Mouse (Mus musculus): ENCODE measurements around the gene Slc16a11. TPM values are rescaled to one million over a fixed set of nuclear protein-coding genes. Genes with fewer than 3 reads are reported as not detected.

The Slc16a11 gene
- polyA plus RNA-seq, 1 experiment from 2014 or later: 1.3 TPM

- peaks cover 17% of the 10 kb centered on the region for H3K36me3 ChIP-seq
- peak overlapping the region; percentile 91 for H3K27ac ChIP-seq (replicated peaks)
- H3K27me3 ChIP-seq (ENCODE audit: low read depth, poor library complexity, severe bottlenecking): peaks cover 64% of the 10 kb centered on the region
- WGBS: under 1% methylated on average over 24 of the region's 24 CpGs
- no peak for DNase-seq (ENCODE audit: low spot score)
- H3K4me1 ChIP-seq: peaks cover 49% of the 10 kb centered on the region
- peak overlapping the region; percentile 73 for H3K4me3 ChIP-seq
- H3K9me3 ChIP-seq (replicated peaks): no peaks in the 10 kb centered on the region
Measured at GRCm38 (mm10) chr11:70220323-70220722, 7.8 kb downstream of the Slc16a11 start.

DNA sequence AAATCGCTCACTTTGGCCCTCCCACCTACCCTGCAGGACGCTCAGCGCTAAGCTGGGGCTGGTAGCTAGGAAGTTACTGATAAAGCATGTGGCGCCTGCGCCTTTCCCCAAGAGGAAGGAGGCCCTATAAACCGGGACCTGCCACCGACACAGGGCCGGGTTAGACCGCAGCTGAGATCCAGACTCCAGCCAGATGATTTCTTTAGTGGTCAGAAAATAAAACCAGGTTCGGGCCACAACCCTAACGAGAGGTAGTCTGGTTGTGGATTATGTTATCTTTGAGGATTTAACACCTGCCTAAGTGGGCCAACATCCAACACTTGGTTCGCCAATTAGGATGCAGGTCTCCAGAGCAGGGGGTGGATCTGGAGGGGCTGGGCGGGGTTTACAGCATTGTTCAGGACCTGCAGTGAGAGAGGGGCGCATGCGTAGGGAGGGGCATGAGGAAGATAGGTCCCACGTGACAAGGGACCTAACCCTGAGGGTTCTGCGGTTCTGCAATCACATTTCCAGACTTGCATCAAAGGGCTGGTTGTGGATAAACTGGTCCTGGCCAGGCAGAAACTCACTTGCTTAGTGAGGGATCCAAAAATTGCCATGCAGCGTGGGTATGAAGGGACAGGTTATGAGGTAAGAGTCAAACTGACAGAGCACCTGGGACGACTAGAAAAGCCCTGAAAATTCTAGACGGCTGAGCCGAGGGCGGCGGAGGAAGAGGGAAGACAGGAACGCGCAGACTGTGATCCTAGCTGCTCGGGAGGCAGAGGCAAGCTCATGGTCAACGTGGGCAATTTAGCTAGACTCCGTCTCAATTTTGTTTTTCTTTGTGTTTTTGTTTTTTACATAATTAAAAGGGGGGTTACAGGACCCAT is 8.4 kb downstream of the Slc16a11 start, which contains the start of gene Slc16a13:
Slc16a13 (minus strand) TSS at position 334 of the 872 bp plus-strand sequence.
- H3K27me3 ChIP-seq (ENCODE audit: low read depth, poor library complexity, severe bottlenecking): peaks cover 64% of the 10 kb centered on the region

DNA sequence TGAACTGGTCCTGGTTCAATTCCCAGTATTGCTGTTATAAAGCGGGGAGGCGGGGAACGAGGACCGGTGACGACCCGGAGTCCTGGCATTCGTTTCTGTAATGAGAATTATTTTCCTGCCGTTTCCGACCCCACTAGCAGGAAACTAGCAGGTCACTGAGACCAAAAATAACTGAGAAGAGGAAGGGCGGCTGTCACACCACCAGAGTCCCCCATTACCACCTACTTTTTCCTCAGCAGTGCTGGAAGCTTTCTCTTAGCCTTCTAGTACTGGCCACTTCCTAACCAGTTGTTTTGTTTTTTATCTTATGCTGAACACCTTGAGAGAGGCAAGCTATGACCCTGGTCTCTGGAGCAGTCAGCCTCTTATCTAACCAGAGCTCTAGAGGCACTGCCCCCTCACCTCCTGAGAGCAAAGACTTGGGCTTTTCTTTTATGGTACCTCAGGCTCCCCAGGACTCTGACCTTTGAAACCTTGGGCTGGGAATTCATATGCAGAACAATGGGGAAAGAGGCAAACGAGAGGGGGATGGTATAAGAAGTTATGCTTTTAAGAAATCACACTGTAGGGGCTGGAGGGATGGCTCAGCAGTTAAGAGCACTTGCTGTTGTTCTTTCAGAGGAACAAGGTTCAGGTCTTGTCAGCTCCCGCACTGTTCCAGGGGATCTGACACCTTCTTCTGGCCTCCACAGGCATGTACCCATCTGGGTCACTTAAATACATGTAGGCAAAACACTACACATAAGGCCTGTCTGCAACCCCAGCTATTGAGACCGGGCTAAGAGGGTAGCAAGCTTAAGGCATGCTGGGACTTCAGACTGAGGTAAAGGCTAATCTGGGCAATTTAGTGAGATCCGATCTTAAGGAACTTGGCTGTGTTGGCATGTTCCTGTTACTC is 9.3 kb downstream of the Slc16a11 start:
- Histone ChIP-seq H3K4me1 (peaks cover 56% of the 10 kb centered on the region), H3K36me3 (peaks cover 16% of the 10 kb centered on the region), H3K27me3 (ENCODE audit: low read depth, poor library complexity, severe bottlenecking) (peaks cover 64% of the 10 kb centered on the region), H3K9me3 (replicated peaks) (no peaks in the 10 kb centered on the region), H3K27ac (replicated peaks) (peak overlapping the region; percentile 91), H3K4me3 (peak overlapping the region; percentile 73)
- no peak for DNase-seq (ENCODE audit: low spot score)
- WGBS: 12% methylated on average over 14 of the region's 14 CpGs

More for the DNA sequence above, 8.4 kb downstream of the Slc16a11 start, which contains the start of gene Slc16a13:
- Histone ChIP-seq H3K9me3 (replicated peaks) (no peaks in the 10 kb centered on the region), H3K36me3 (peaks cover 17% of the 10 kb centered on the region), H3K27ac (replicated peaks) (peak within 1 kb of the TSS; percentile 91), H3K4me1 (peaks cover 47% of the 10 kb centered on the region), H3K4me3 (peak within 1 kb of the TSS; percentile 73)
- DNase-seq (ENCODE audit: low spot score): peak; percentile 95
- WGBS: under 1% methylated on average over 28 of the region's 28 CpGs

GRCm38 (mm10) chr11:70223724-70224123 is 11.2 kb downstream of the Slc16a11 start:
- WGBS: 85% methylated on average over 9 of the region's 9 CpGs
- Histone ChIP-seq H3K4me1 (peaks cover 63% of the 10 kb centered on the region), H3K4me3 (no peak overlapping the region), H3K27ac (replicated peaks) (no peak overlapping the region), H3K9me3 (replicated peaks) (no peaks in the 10 kb centered on the region), H3K36me3 (peaks cover 3% of the 10 kb centered on the region; the same call in 1 of the 2 replicates), H3K27me3 (ENCODE audit: low read depth, poor library complexity, severe bottlenecking) (peaks cover 72% of the 10 kb centered on the region)
- no peak for DNase-seq (ENCODE audit: low spot score)

- peaks cover 89% of the 10 kb centered on the region for H3K27me3 ChIP-seq (ENCODE audit: low read depth, poor library complexity, severe bottlenecking)
- no peak for DNase-seq (ENCODE audit: low spot score)
- no peak overlapping the region; the same call in none of the 2 replicates for H3K27ac ChIP-seq (replicated peaks)
- no peaks in the 10 kb centered on the region for H3K36me3 ChIP-seq
- H3K4me3 ChIP-seq: peak overlapping the region; percentile 39
- WGBS: 18% methylated on average over 27 of the region's 27 CpGs
- H3K4me1 ChIP-seq: peaks cover 60% of the 10 kb centered on the region
- no peaks in the 10 kb centered on the region for H3K9me3 ChIP-seq (replicated peaks)
Measured at GRCm38 (mm10) chr11:70225798-70226601, 13.4 kb downstream of the Slc16a11 start.

DNA sequence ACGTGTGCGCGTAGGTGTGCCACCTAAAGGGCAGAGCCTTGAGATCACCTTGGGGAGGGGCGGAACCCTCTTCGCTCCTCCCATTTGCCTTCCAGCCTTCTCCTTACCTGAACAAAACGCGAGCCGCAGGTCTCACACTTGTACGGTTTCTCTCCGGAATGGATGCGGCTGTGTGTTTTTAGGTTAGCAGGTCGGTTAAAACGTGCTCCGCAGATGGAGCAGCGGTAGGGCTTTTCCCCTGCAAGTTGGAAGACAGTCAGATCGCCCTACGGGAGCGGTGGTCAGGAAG is 14.0 kb downstream of the Slc16a11 start:
- H3K4me1 ChIP-seq: peaks cover 55% of the 10 kb centered on the region
- no peak for DNase-seq (ENCODE audit: low spot score)
- H3K27me3 ChIP-seq (ENCODE audit: low read depth, poor library complexity, severe bottlenecking): peaks cover 94% of the 10 kb centered on the region
- H3K36me3 ChIP-seq: no peaks in the 10 kb centered on the region
- H3K9me3 ChIP-seq (replicated peaks): no peaks in the 10 kb centered on the region
- H3K4me3 ChIP-seq: peak overlapping the region; percentile 39
- no peak overlapping the region; the same call in none of the 2 replicates for H3K27ac ChIP-seq (replicated peaks)
- 8% methylated on average over 18 of the region's 18 CpGs for WGBS

- H3K9me3 ChIP-seq (replicated peaks): no peaks in the 10 kb centered on the region
- H3K36me3 ChIP-seq: no peaks in the 10 kb centered on the region
- peaks cover 51% of the 10 kb centered on the region for H3K4me1 ChIP-seq
- H3K27me3 ChIP-seq (ENCODE audit: low read depth, poor library complexity, severe bottlenecking): peaks cover 95% of the 10 kb centered on the region
- 37% methylated on average over 5 of the region's 5 CpGs for WGBS
- H3K27ac ChIP-seq (replicated peaks): no peak overlapping the region
- DNase-seq (ENCODE audit: low spot score): no peak
- peak overlapping the region; percentile 39; the same call in 1 of the 2 replicates for H3K4me3 ChIP-seq
Measured at GRCm38 (mm10) chr11:70227126-70227525, 14.6 kb downstream of the Slc16a11 start.

- Histone ChIP-seq H3K4me1 (peaks cover 53% of the 10 kb centered on the region), H3K36me3 (no peaks in the 10 kb centered on the region), H3K9me3 (replicated peaks) (no peaks in the 10 kb centered on the region), H3K27ac (replicated peaks) (no peak overlapping the region), H3K4me3 (peak overlapping the region; percentile 12; the same call in 1 of the 2 replicates), H3K27me3 (ENCODE audit: low read depth, poor library complexity, severe bottlenecking) (peaks cover 90% of the 10 kb centered on the region)
- 87% methylated on average over 4 of the region's 4 CpGs for WGBS
- DNase-seq (ENCODE audit: low spot score): no peak
Measured at GRCm38 (mm10) chr11:70227661-70228245, 15.2 kb downstream of the Slc16a11 start.

DNA sequence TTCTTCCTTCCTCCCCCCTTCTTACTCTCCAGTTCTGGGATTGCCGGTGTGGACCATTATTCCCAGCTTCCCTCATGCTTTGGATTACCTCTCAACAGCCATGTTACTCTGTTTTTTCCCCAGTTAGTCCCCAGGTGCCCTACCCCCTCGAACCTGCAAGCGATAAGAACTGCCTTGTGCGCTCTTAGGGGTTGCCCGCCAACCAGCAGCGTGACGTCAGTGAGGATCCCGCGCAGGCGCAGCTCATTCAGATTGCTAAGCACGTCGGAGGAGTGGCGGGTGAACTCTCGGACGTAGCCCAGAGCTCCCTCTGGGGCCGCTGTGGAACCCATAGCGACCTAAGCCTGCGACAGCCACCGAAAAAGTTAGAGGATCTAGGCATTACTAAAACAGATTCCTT is 16.3 kb downstream of the Slc16a11 start:
- Histone ChIP-seq H3K36me3 (no peaks in the 10 kb centered on the region), H3K4me3 (peak overlapping the region; percentile 43), H3K9me3 (replicated peaks) (no peaks in the 10 kb centered on the region), H3K27ac (replicated peaks) (peak overlapping the region; percentile 60), H3K27me3 (ENCODE audit: low read depth, poor library complexity, severe bottlenecking) (peaks cover 84% of the 10 kb centered on the region), H3K4me1 (peaks cover 64% of the 10 kb centered on the region)
- 2% methylated on average over 19 of the region's 19 CpGs for WGBS
- DNase-seq (ENCODE audit: low spot score): peak; percentile 85

DNA sequence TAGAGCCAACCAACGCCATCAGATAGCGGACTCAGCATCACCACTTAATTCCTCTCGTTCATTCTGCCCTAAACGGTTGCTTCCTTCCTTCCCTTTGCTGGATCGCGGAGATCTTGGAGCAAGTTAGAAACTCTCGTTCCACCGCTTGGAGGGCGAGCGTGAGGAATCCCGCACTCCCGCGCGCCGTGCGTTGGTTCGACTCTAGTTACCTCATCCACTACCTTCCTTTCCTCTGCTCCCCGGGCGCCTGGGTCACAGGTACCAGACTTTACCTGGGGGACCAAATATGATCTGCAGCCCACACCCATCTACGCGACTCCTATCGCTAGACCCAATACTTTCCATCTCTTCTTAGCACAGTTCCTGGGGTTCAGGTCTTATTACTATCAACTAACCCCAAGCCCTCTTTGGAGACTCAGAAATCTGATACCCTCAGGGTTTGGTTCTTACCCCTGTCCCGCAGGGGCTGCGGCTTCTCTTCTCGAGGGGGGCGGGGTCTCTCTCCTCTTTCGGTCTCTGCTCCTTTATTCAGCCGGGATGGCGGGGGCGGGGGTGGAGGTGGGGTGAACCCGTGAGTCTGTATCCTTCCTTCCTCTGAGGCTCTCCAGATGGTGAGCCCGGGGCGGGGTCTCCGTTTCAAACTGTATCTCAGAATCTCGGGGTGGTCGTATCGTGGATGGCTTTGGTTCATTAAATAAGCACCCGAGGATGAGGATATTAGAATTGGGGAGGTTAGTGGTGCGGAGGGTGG is 16.9 kb downstream of the Slc16a11 start, which contains the start of gene Bcl6b:
Bcl6b (minus strand) TSS at position 539 of the 751 bp plus-strand sequence.
- no peaks in the 10 kb centered on the region for H3K9me3 ChIP-seq (replicated peaks)
- peak within 1 kb of the TSS; percentile 74 for H3K27ac ChIP-seq (replicated peaks)
- peak within 1 kb of the TSS; percentile 43 for H3K4me3 ChIP-seq
- H3K4me1 ChIP-seq: peaks cover 67% of the 10 kb centered on the region
- WGBS: 3% methylated on average over 39 of the region's 39 CpGs
- H3K27me3 ChIP-seq (ENCODE audit: low read depth, poor library complexity, severe bottlenecking): peaks cover 78% of the 10 kb centered on the region
- peak; percentile 33 for DNase-seq (ENCODE audit: low spot score)
- peaks cover 6% of the 10 kb centered on the region for H3K36me3 ChIP-seq

- Histone ChIP-seq H3K9me3 (replicated peaks) (no peaks in the 10 kb centered on the region), H3K27ac (replicated peaks) (peak overlapping the region; percentile 74)
Measured at GRCm38 (mm10) chr11:70230239-70230727, 17.7 kb downstream of the Slc16a11 start.

More at GRCm38 (mm10) chr11:70230239-70230727, 17.7 kb downstream of the Slc16a11 start:
- peaks cover 14% of the 10 kb centered on the region for H3K36me3 ChIP-seq
- peaks cover 69% of the 10 kb centered on the region for H3K4me1 ChIP-seq
- peak overlapping the region; percentile 43 for H3K4me3 ChIP-seq
- 2% methylated on average over 32 of the region's 32 CpGs for whole genome bisulfite sequencing
- peaks cover 70% of the 10 kb centered on the region for H3K27me3 ChIP-seq (ENCODE audit: low read depth, poor library complexity, severe bottlenecking)
- peak; percentile 88 for DNase-seq (ENCODE audit: low spot score)
